Mouse (Mus musculus) brain, embryonic 14.5 days (tissue): ENCODE measurements around the gene Armc8.

Source experiments
- CTCF ChIP-seq: fragments of 200-500 bp; IDR thresholded peaks from 2 replicates; pipeline ENCODE4 v1.5.1; 2012; ENCODE audit warnings: inconsistent platforms, mild to moderate bottlenecking, moderate library complexity, borderline replicate concordance; ENCODE audit not compliant: insufficient read depth, insufficient read length; ENCODE audit errors: extremely low read depth
- POLR2A ChIP-seq: fragments of 200-500 bp; IDR thresholded peaks from 2 replicates; pipeline ENCODE4 v1.6.1; 2012; ENCODE audit warnings: mild to moderate bottlenecking, inconsistent platforms, borderline replicate concordance; ENCODE audit not compliant: poor library complexity, insufficient read depth, insufficient read length, severe bottlenecking; ENCODE audit errors: extremely low read depth

GRCm38 (mm10) chr9:99568023-99568346 is 714 bp downstream of the Armc8 start:
- TF ChIP-seq POLR2A (no peak), CTCF (no peak)
